Mouse (Mus musculus): Measurements from ENCODE around the gene Cav2. TPM values are rescaled to one million over a fixed set of nuclear protein-coding genes. Genes with fewer than 3 reads are reported as not detected.

Gene Cav2
- polyA plus RNA-seq (2012; ENCODE audit: insufficient read depth, low replicate concordance) = 0.27 TPM in 1 of 2 replicates, not detected in the other

GRCm38 (mm10) chr6:17280939-17281756 lies at the start of gene Cav2:
Gene Cav2, plus strand, starts transcription at chr6:17281185.
- Histone ChIP-seq H3K27me3 (replicated peaks) (peaks cover 7% of the 10 kb centered on the region), H3K4me3 (replicated peaks) (peak within 1 kb of the TSS; percentile 91)
- no peak for TF ChIP-seq GATA1 (IDR thresholded peaks at IDR 0.05; ENCODE audit: borderline replicate concordance, low read length)
- TF ChIP-seq FLI1 (IDR thresholded peaks at IDR 0.05; ENCODE audit: low read length) = no peak

DNA sequence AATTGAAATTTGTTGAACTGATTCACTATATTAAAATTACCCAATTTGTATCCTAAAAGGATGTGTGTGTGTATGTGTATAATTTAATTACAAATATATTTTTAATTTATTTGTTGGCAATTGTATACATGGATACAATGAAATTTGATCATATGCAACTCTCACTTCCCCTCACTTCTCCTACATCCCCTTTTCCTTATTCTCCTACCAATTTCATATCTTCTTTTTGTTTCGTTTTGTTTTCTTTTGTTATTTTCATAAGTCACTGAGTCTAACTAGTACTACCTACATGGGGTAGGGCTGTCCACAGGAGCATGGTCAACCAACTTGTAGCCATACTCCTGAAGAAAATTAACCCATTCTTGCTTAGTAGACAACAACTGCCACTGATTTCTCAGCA lies 41.3 kb upstream of the Cav2 start:
- Histone ChIP-seq H3K27me3 (replicated peaks) (no peaks in the 10 kb centered on the region), H3K4me3 (replicated peaks) (no peak overlapping the region), H3K36me3 (replicated peaks; ENCODE audit: low read length) (no peaks in the 10 kb centered on the region), H3K4me1 (no peaks in the 10 kb centered on the region), H3K9me3 (no peaks in the 10 kb centered on the region)
- no peak for TF ChIP-seq FLI1 (IDR thresholded peaks at IDR 0.05; ENCODE audit: low read length)
- no peak for TF ChIP-seq GATA1 (IDR thresholded peaks at IDR 0.05; ENCODE audit: borderline replicate concordance, low read length)

More at GRCm38 (mm10) chr6:17280939-17281756, at the start of gene Cav2:
- Histone ChIP-seq H3K9me3 (no peaks in the 10 kb centered on the region), H3K4me1 (peaks cover 36% of the 10 kb centered on the region), H3K36me3 (replicated peaks; ENCODE audit: low read length) (no peaks in the 10 kb centered on the region)

GRCm38 (mm10) chr6:17241013-17241412 lies 40.0 kb upstream of the Cav2 start:
- no peaks in the 10 kb centered on the region for H3K9me3 ChIP-seq
- no peak overlapping the region for H3K4me3 ChIP-seq (replicated peaks)
- no peaks in the 10 kb centered on the region for H3K27me3 ChIP-seq (replicated peaks)
- TF ChIP-seq FLI1 (IDR thresholded peaks at IDR 0.05; ENCODE audit: low read length) (no peak), GATA1 (IDR thresholded peaks at IDR 0.05; ENCODE audit: borderline replicate concordance, low read length) (no peak)
- no peaks in the 10 kb centered on the region for H3K36me3 ChIP-seq (replicated peaks; ENCODE audit: low read length)
- H3K4me1 ChIP-seq = no peaks in the 10 kb centered on the region

- Histone ChIP-seq H3K27me3 (replicated peaks) (no peaks in the 10 kb centered on the region), H3K36me3 (replicated peaks; ENCODE audit: low read length) (no peaks in the 10 kb centered on the region), H3K9me3 (peaks cover 7% of the 10 kb centered on the region), H3K4me3 (replicated peaks) (no peak overlapping the region), H3K4me1 (no peaks in the 10 kb centered on the region)
- TF ChIP-seq FLI1 (IDR thresholded peaks at IDR 0.05; ENCODE audit: low read length) (no peak), GATA1 (IDR thresholded peaks at IDR 0.05; ENCODE audit: borderline replicate concordance, low read length) (no peak)
Observed at GRCm38 (mm10) chr6:17246959-17247358, 34.0 kb upstream of the Cav2 start.

DNA sequence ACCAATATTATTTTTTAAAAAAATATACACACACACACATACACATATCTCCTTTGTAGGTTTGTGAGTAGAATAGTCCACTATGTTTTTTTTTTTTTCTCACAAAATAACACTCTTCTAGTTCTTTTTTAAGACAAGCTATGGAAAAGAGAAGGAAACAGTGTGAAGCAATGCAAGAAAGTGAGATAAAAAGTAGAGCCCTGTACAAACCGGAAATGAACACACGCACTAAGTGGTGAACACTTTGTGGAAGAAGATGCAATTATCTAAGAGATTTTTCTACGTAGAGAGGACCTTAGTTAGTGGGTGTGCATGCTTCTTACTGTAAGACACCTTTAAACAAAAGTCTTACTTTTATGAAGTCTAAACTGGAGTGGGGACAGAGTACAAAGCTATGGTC lies 33.3 kb upstream of the Cav2 start:
- Histone ChIP-seq H3K9me3 (peaks cover 7% of the 10 kb centered on the region), H3K27me3 (replicated peaks) (no peaks in the 10 kb centered on the region), H3K4me1 (no peaks in the 10 kb centered on the region), H3K4me3 (replicated peaks) (no peak overlapping the region), H3K36me3 (replicated peaks; ENCODE audit: low read length) (no peaks in the 10 kb centered on the region)
- TF ChIP-seq GATA1 (IDR thresholded peaks at IDR 0.05; ENCODE audit: borderline replicate concordance, low read length) (no peak), FLI1 (IDR thresholded peaks at IDR 0.05; ENCODE audit: low read length) (no peak)

GRCm38 (mm10) chr6:17248241-17248640 lies 32.7 kb upstream of the Cav2 start:
- Histone ChIP-seq H3K9me3 (peaks cover 7% of the 10 kb centered on the region), H3K4me1 (no peaks in the 10 kb centered on the region), H3K4me3 (replicated peaks) (no peak overlapping the region), H3K27me3 (replicated peaks) (no peaks in the 10 kb centered on the region), H3K36me3 (replicated peaks; ENCODE audit: low read length) (no peaks in the 10 kb centered on the region)
- no peak for TF ChIP-seq FLI1 (IDR thresholded peaks at IDR 0.05; ENCODE audit: low read length)
- no peak for TF ChIP-seq GATA1 (IDR thresholded peaks at IDR 0.05; ENCODE audit: borderline replicate concordance, low read length)

DNA sequence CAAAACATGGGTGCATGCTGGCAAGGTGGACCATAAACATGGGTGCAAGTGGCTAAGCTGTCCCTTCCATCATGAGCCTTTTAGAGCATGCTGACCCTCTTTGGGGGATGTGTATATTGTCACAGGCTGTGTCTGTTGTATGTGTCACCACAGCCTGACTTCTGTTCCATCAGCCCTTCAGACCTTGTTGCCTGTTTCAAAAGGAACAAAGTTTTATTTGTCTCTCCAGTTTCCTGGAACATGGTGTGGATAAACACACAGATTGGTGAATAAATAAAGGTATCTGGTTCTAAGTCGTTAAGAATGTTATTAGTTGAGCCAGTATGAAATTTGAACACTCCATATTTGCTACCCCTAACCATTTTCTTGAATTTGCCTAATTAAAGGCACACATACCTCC lies 29.0 kb upstream of the Cav2 start:
- Histone ChIP-seq H3K36me3 (replicated peaks; ENCODE audit: low read length) (no peaks in the 10 kb centered on the region), H3K9me3 (no peaks in the 10 kb centered on the region), H3K4me1 (no peaks in the 10 kb centered on the region), H3K27me3 (replicated peaks) (no peaks in the 10 kb centered on the region), H3K4me3 (replicated peaks) (no peak overlapping the region)
- no peak for TF ChIP-seq GATA1 (IDR thresholded peaks at IDR 0.05; ENCODE audit: borderline replicate concordance, low read length)
- no peak for TF ChIP-seq FLI1 (IDR thresholded peaks at IDR 0.05; ENCODE audit: low read length)

DNA sequence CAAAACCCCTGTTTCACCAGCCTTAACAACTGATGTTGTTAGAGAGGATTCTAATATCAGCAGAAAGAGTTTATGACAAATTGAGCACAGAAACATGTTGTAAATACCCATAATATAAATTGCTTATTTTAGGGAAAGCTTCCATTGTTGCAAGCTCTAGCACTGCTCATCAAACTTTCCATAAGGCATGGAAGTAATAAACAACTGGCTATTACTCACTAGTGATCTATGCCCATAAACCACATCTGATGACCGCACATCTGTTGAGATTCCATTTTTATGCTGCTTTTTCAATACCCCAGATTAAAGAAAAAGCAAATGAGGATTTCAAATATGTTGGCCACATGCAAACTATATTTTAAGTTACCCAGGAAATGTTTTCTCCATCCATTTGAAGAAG lies 22.8 kb upstream of the Cav2 start:
- Histone ChIP-seq H3K4me3 (replicated peaks) (no peak overlapping the region), H3K9me3 (no peaks in the 10 kb centered on the region), H3K36me3 (replicated peaks; ENCODE audit: low read length) (no peaks in the 10 kb centered on the region), H3K27me3 (replicated peaks) (no peaks in the 10 kb centered on the region), H3K4me1 (no peaks in the 10 kb centered on the region)
- TF ChIP-seq FLI1 (IDR thresholded peaks at IDR 0.05; ENCODE audit: low read length) = no peak
- TF ChIP-seq GATA1 (IDR thresholded peaks at IDR 0.05; ENCODE audit: borderline replicate concordance, low read length) = no peak

GRCm38 (mm10) chr6:17258911-17259310 lies 22.1 kb upstream of the Cav2 start:
- H3K36me3 ChIP-seq (replicated peaks; ENCODE audit: low read length) = no peaks in the 10 kb centered on the region
- no peaks in the 10 kb centered on the region for H3K27me3 ChIP-seq (replicated peaks)
- H3K4me1 ChIP-seq = no peaks in the 10 kb centered on the region
- H3K4me3 ChIP-seq (replicated peaks) = no peak overlapping the region
- TF ChIP-seq GATA1 (IDR thresholded peaks at IDR 0.05; ENCODE audit: borderline replicate concordance, low read length) = no peak
- TF ChIP-seq FLI1 (IDR thresholded peaks at IDR 0.05; ENCODE audit: low read length) = no peak
- no peaks in the 10 kb centered on the region for H3K9me3 ChIP-seq

DNA sequence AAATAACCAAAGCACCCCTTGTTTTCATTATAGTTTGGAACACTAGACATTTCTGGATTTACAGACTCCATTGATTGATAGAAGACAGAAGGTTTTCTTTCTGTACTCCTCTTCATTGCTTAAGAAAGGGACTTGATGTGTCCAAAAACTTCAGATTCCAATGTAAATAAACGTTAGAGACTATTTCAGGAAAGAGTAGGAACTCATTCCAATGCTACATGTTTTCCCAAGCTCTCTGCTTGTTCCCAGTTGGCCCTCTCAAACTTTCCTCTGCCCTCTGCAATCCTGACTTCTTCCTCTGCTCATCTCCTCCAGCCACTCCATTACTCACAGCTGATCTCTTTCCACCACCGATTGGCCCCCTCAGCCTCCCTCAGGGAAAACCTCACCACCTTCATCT lies 18.2 kb upstream of the Cav2 start:
- TF ChIP-seq GATA1 (IDR thresholded peaks at IDR 0.05; ENCODE audit: borderline replicate concordance, low read length) (no peak), FLI1 (IDR thresholded peaks at IDR 0.05; ENCODE audit: low read length) (no peak)
- Histone ChIP-seq H3K36me3 (replicated peaks; ENCODE audit: low read length) (no peaks in the 10 kb centered on the region), H3K4me1 (0 out of 2 replicates have a peak, but pooled peaks cover under 1% of the 10 kb centered on the region), H3K9me3 (no peaks in the 10 kb centered on the region), H3K4me3 (replicated peaks) (no peak overlapping the region), H3K27me3 (replicated peaks) (peaks cover 2% of the 10 kb centered on the region)
